Mouse (Mus musculus) monocyte, adult 2 months (primary cell): ENCODE measurements around the gene Ccnc.
A peak's percentile ranks its signal among the peaks of the same experiment; 100 is the strongest.

Experiments used
- DNase-seq, 2 experiments: peaks; one replicate each; pipeline ENCODE4 v3.0.0; 2022; ENCODE audit warnings: low spot score in 2 of 2, low read depth in 1 of 2

The Ccnc gene

DNA sequence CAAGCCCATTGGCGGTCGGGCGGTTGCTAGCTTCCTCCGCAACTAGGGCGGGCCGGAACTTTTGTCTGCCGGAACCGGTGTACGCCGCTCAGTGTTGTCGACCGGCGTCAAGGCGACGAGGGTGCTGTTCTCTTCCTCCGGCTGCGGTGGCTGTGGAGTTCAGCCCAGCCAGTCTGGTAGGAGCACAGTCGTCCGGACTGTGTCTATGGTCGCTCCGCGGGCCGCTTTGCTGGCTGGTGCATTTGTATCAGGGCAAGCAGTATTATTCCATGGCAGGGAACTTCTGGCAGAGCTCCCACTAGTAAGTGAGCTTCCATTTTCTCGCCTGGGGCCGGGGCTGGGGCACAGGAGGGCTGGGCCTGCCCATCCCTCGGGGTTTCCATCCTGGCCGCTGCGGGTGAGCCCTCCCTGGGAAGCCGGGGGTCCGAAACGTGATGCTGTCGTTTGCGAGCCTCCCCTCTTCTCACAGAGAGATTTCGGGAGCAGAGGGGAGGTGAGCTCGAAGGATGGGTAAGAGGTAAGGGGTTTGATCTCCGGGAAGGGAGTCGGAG is at the start of gene Ccnc:
Ccnc (plus strand) TSS at position 87 of the 551 bp plus-strand sequence.
- peak; percentile 77 to 82 for DNase-seq

GRCm38 (mm10) chr4:21678101-21678974 is 49.2 kb upstream of the Ccnc start:
- DNase-seq = no peak

DNA sequence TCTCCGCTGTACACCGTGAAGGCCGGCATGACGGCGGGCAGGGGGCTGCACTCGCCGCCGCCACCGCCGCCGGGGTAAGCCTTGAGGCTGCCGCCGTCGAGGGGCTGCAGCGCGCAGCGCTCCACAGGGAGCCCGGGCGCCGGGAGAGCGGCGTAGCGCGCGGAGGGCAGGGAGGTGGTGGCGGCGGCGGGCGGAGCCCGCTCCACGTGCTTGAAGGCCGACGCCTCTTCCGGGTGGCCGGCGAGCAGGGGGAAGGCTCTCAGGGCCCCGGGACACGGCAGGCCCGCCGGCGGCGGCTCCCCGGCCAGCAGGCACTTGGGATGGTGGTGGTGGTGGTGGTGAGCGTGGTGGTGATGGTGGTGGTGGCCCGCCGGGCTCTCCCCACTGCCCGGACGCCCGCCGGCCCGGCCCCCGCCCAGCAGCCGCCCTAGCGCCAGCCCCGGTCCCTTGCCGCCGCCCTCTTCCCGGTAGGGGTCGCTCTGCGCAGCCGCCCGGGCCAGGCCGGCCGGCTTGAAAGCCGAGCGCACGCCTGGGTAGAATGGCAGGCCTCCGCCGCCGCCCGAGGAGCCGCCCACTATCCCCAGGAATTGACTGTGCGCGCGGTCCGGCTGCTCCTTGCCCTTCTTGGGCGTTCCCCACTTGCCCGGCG is 48.4 kb upstream of the Ccnc start:
- no peak for DNase-seq

DNA sequence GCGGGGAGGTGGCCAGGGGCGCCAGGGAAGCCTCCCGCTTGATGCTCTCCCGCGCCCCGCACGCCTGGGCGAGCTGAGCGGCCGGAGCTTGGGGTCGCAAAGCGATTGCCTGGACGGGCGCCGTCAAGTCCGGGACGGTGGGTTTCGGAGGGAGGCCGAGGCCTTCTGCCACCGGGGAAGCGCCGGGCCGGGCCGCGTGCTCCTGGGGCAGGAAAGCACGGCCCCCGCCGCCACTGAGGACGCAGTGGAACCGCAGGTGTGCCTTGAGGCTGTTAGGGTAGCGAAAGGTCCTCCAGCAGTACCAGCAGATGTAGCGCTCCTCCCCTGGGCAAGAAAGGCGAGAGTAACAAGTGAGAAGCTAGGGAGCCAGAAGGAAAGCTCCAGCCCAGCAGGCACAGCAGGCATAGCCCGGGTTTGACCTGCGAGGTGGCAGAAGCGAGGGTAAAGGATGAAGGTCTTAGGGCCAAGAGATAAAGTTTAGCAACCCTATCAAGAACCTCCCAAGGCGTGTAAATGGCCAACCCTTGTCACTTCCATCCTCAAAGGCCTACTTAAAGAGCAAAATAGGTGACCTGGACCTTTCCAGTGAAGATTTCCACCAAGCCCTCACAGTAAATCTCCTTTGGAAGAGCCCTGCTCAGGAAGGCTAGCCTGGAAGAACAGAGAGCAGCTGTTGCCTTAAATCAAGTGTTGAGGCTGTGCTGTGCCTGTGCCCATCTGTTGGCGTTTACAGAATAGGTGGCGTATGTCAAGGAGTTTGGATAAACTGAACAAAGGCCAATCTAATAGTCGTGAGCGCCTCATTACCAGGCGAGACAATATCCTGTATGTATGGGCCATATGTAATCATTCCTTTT is 47.6 kb upstream of the Ccnc start:
- DNase-seq = no peak

- DNase-seq = no peak
These were observed 46.5 kb upstream of the Ccnc start for GRCm38 (mm10) chr4:21680971-21681370.

GRCm38 (mm10) chr4:21682421-21683150 is 44.9 kb upstream of the Ccnc start:
- no peak for DNase-seq

DNA sequence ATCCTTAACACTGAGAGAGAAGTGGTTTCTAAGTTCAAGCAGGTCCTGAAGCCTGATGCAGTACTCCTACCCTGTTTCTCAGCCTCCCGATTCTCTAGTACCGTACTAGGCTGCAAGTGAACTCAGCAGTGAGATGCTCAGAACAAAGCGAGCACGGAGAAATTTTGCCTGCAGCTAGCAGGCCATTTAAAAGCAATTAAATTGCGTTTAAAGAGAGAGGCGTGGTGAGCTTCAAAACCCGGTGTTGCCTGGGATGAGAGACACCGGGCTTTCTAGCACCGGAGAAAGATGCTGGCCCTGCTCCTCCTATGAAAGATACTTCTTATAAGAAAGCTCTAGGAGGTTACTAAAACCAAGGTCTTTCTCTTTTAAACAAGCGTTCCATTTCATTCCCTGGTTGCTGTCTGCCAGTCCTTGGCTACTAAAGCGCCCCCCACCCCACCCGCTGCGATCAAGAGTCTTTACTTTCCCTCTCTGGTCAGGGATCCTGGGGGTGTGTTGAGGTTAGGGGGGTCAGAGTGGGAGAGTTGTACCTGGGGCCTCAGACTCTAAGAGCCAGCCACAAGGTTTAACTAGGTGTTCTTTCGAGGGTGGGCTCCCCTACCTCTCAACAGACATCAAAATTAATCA is 43.0 kb upstream of the Ccnc start:
- DNase-seq = no peak

DNA sequence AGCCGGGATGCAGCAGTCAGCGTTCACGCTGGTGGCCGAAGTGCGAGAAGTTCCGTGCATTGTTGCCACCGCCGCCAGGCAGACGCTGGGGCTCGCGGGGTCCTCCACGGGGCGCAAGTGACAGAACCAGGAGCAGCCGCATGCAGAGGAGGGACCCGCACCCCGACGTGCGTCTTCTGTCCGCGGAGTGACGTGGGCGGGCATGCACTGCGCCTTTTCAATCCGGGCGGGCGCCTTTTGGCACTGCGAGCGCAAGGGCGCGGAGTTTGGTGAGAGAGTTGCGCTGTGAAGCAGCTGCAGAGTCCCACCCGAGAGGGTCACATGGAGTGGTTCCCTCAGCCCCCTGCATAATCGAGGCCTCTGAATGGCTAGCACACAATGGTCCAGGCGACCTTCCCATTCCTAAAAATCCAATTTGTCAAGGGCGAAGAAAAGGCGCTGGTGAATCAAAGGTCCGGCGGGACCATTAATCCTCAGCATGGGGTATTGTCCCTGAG is 41.9 kb upstream of the Ccnc start, which contains the start of gene Prdm13:
Prdm13 (minus strand) TSS at position 369 of the 497 bp plus-strand sequence.
- DNase-seq = no peak

- DNase-seq = no peak
These were observed 41.1 kb upstream of the Ccnc start for GRCm38 (mm10) chr4:21686416-21686815.

DNA sequence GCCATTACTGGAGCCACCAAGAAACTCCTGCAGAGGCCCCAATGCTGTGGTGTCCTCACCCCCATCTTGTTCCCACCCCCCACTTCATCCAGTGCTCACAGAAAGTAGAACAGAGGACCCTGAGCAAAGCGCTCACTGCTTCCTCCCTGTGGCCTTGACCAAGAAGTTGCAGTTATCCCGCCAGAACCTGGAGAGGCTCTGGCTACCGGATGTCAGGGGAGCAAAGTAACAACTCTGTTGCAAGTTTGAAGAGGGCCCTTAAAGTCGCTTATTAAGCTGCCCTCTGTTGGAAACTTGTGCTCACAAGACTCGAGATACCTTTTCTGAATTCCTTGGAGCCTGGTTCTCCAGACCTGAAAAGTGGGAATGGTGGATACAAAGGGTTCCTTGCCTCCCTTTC is 40.6 kb upstream of the Ccnc start:
- no peak for DNase-seq

DNA sequence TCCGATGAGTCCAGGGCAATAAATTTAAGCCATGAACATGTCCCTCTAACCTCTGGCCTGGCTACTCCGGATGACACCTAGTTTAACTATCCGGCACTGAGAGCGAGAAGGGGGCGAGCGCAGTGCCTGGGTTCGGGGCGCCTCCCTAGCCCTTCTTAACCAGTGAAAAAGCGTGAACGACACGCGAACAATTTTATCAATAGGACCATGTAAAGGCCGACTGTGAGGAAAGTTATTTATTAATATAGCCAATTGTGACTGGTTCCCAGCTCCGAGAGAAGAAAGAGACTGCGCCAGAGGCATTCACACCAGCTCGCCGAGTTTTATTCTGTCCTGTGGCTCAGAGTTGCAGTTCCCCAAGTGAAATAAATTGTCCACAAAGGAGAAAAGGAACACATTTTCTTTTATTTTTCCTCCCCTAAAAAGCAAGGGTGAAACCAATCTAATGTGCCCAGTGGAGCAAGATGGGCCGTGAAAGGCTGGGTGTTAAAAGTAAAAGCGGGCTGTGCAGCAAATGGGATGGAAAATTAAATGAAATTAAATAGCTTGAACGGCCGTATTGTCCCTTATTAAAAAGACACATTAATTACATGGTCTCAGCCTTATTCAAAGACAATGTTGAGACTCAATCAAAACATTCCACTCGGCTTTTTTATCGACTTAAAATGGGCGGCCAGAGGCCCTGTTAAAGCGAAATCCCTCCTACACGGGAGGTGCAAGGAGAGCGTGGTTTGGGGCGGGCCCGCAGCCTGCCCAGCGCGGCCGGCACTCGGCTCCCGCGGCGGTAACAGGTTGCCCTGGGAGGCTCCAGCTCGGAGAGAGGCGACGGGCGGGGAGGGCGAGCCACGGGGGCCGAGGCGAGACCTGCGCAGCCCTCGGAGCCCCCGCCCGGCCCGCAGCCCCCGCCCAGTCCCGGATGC is 39.5 kb upstream of the Ccnc start:
- DNase-seq = no peak

- no peak for DNase-seq
These were observed 38.7 kb upstream of the Ccnc start for GRCm38 (mm10) chr4:21688703-21689200.

GRCm38 (mm10) chr4:21689492-21689941 is 38.0 kb upstream of the Ccnc start:
- DNase-seq = no peak

DNA sequence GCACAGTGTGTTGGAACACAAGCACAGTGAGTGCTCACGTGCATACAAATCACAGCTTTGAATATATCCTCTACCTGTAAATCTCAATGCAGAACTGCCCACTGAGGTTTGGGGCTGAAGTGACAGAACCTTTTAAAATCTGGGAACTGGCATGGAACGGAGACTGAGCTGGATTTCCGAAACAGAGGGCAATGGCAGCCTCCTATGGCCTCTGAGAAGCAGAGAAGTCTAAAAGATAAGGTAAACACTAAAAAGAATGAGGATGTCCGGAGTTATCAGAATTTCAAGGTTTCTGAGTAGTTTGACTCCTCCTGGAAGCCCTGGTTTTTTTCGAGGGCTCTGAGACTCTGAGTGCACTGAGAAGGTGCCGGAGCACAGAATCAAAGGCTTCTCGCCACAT is 37.3 kb upstream of the Ccnc start:
- DNase-seq = no peak

GRCm38 (mm10) chr4:21695638-21696254 is 31.8 kb upstream of the Ccnc start:
- no peak for DNase-seq

DNA sequence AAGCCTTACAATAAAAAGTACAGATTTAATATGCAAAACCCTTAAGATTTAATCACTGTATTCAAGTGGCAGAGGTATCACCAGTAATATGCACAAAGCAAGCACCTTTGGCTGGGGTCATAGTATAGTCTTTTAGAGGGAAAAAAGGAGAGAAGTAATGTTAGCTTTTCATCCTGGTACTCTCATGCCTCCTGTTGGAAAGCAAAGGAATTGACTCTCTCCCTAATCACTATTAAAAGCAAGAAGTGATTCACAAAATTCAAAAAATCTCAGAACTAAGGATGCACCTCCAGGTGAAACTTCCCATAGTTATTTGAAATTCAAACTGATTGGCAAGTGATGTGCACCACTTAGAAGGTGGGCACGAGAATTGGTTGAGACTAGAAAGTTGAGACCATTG is 22.5 kb upstream of the Ccnc start:
- no peak for DNase-seq

GRCm38 (mm10) chr4:21712147-21712546 is 15.4 kb upstream of the Ccnc start:
- peak; percentile 41 to 47 for DNase-seq

DNA sequence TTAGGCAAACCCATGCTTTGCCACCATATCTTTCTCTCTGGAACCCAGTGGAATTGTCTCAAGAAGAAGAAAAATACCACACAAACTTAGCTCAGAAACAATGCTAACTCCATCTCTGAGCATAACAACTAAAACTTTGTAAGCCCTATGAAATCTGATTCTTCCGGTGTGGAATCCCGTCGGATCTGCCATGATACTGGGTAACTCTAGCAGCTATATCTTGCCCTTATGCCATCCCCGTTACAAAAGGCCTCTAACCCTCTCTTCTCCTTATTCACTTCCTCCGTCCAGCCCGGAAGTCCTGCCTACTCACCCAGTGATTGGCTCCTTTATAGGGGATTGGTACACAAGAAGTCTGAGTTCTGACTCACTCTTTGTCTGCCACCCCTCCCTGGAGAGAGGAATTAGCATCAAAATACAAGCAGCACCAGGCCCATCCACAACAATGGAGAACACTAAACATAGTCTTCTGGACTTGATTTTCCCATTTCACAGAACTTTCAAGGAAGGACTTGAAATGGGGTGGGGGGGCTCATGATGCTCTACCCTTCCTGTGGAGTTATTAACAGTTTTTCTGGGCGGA is 4.7 kb upstream of the Ccnc start:
- no peak for DNase-seq
